Mouse (Mus musculus) neural tube, embryonic 14.5 days (tissue): ENCODE results near the gene Kdm2a. TPM values are rescaled to one million over a fixed set of nuclear protein-coding genes. Genes with fewer than 3 reads are reported as not detected.
A peak's percentile ranks its signal among the peaks of the same experiment; 100 is the strongest.

Experiments
- ATAC-seq: fragments of 200-750 bp; cut with Nextera tagmentation; 2 replicates; pipeline ENCODE4 v1.8.0; 2017; ENCODE audit warnings: low read depth, mild to moderate bottlenecking, moderate TSS enrichment, moderate library complexity
- H3K27ac ChIP-seq: fragments of 300-500 bp; sonication (generic); 2 replicates; pipeline ENCODE4 v1.5.1; 2014; ENCODE audit warnings: low read depth, mild to moderate bottlenecking, control low read depth, low read length, moderate library complexity, mixed read lengths
- H3K27me3 ChIP-seq: fragments of 300-500 bp; sonication (generic); 2 replicates; pipeline ENCODE4 v1.6.1; 2014; ENCODE audit warnings: low read length; ENCODE audit not compliant: control insufficient read depth, insufficient read depth
- H3K36me3 ChIP-seq: fragments of 300-500 bp; sonication (generic); 2 replicates; pipeline ENCODE4 v1.6.1; 2014; ENCODE audit warnings: low read length, mixed read lengths; ENCODE audit not compliant: control insufficient read depth, insufficient read depth
- H3K4me1 ChIP-seq: fragments of 300-500 bp; sonication (generic); 2 replicates; pipeline ENCODE4 v1.6.1; 2014; ENCODE audit warnings: low read length; ENCODE audit not compliant: control insufficient read depth, insufficient read depth
- H3K4me2 ChIP-seq: fragments of 300-500 bp; sonication (generic); 2 replicates; pipeline ENCODE4 v1.6.1; 2014; ENCODE audit warnings: mild to moderate bottlenecking, low read depth, low read length, control low read depth
- H3K4me3 ChIP-seq: fragments of 300-500 bp; sonication (generic); 2 replicates; pipeline ENCODE4 v1.5.1; 2014; ENCODE audit warnings: low read depth, low read length, control low read depth, mixed read lengths
- H3K9ac ChIP-seq: fragments of 300-500 bp; sonication (generic); replicated peaks from 2 replicates; pipeline ENCODE4 v1.6.1; 2014; ENCODE audit warnings: low read depth, mild to moderate bottlenecking, control low read depth, low read length, mixed read lengths
- H3K9me3 ChIP-seq: fragments of 300-500 bp; sonication (generic); 2 replicates; pipeline ENCODE4 v1.6.1; 2016; ENCODE audit warnings: low read length; ENCODE audit not compliant: control insufficient read depth
- WGBS: fragments of 180-500 bp; shearing (Covaris S2); extraction: QIAGEN DNeasy Blood & Tissue Kit; methylation state at CpG from one replicate; pipeline ENCODE4 v1.1.7; 2014; 5-methylcytosine and 5-hydroxymethylcytosine counted together
- polyA plus RNA-seq: library from polyadenylated mRNA; unstranded; fragments of >200 nt; fragmentation: Nextera tagmentation; extraction: Ambion mirVana; gene quantifications from 2 replicates; pipeline ENCODE4 v1.2.1, GENCODE M21; 2014

Kdm2a gene
- polyA plus RNA-seq, 1 experiment from 2014 or later, result 39.1 TPM

DNA sequence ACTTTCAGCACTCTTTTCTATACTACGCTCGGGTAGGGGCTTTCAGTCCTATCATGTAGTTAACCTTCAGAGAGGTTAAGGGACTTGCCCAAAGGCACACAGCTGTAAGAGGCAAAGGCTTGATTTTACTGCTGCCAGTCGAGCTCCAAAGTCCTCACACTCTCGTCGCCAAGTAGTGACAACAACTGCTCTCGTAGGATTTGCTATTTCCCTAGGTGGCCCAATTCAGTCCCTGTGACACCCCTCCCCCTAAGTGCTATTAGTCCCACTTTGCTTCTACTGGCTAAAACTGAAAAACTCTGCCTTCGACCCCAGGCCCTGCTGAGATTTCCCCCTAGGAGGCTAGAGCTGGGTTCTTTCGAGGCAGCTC lies 40.7 kb upstream of the Kdm2a start:
- no peak overlapping the region for H3K27ac ChIP-seq
- peak overlapping the region; percentile 42 for H3K4me3 ChIP-seq
- WGBS, result 6% methylated on average over 8 of the region's 8 CpGs
- H3K4me2 ChIP-seq, result peak overlapping the region; percentile 72
- peak overlapping the region; percentile 48; the same call in 1 of the 2 replicates for H3K9ac ChIP-seq
- H3K9me3 ChIP-seq, result no peaks in the 10 kb centered on the region
- H3K4me1 ChIP-seq, result peaks cover 4% of the 10 kb centered on the region; the same call in 1 of the 2 replicates
- no peaks in the 10 kb centered on the region for H3K36me3 ChIP-seq
- ATAC-seq, result no peak
- H3K27me3 ChIP-seq, result peaks cover 5% of the 10 kb centered on the region; the same call in 1 of the 2 replicates

DNA sequence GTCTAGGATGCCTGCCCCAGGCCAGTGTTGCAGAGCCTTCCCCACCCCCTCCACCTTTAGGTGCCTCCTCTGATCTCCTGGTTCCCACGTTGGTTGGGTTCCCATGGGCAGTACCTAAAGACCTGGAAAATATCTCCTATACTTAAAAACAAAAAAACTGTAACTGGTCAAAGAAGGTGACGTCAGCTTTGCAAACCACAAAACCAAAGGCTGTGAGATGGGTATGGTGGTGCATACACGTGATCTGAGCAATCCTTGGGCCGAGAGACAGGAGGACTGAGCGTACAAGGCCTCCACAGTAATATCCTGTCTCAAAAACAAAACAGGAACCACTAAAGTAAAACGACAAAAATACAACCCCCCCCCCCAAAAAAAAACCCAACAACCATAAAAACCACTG lies 39.8 kb upstream of the Kdm2a start:
- Histone ChIP-seq H3K4me3 (no peak overlapping the region), H3K27me3 (peaks cover 5% of the 10 kb centered on the region; the same call in 1 of the 2 replicates), H3K27ac (no peak overlapping the region), H3K36me3 (no peaks in the 10 kb centered on the region), H3K9me3 (no peaks in the 10 kb centered on the region), H3K9ac (no peak overlapping the region), H3K4me2 (no peak overlapping the region), H3K4me1 (peaks cover 4% of the 10 kb centered on the region; the same call in 1 of the 2 replicates)
- WGBS, result 75% methylated on average over 6 of the region's 6 CpGs
- ATAC-seq, result no peak

DNA sequence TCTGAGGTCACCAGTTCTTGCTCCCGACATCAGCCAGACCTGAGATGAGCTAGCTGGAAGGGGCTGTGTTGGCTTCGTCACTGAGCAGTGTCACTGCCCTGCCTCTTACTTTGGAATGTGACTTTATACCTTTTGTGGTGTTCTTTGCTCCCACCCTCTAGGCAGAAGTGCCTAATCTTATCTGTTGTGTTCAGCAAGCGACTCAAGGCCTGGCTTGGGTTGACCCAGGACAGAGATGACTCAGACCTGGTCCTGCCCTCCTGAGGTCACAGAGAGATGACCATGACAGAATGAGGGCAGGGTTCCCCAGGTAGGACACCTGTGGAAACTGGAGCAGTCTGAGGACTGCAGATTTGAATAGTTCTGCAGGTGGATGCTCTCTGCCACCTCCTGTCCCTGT lies 38.2 kb upstream of the Kdm2a start:
- WGBS, result 89% methylated on average over 3 of the region's 3 CpGs
- H3K27ac ChIP-seq, result no peak overlapping the region
- no peak overlapping the region for H3K9ac ChIP-seq
- peaks cover 4% of the 10 kb centered on the region; the same call in 1 of the 2 replicates for H3K4me1 ChIP-seq
- peaks cover 5% of the 10 kb centered on the region; the same call in 1 of the 2 replicates for H3K27me3 ChIP-seq
- ATAC-seq, result no peak
- H3K36me3 ChIP-seq, result no peaks in the 10 kb centered on the region
- no peak overlapping the region for H3K4me2 ChIP-seq
- H3K4me3 ChIP-seq, result no peak overlapping the region
- H3K9me3 ChIP-seq, result no peaks in the 10 kb centered on the region

DNA sequence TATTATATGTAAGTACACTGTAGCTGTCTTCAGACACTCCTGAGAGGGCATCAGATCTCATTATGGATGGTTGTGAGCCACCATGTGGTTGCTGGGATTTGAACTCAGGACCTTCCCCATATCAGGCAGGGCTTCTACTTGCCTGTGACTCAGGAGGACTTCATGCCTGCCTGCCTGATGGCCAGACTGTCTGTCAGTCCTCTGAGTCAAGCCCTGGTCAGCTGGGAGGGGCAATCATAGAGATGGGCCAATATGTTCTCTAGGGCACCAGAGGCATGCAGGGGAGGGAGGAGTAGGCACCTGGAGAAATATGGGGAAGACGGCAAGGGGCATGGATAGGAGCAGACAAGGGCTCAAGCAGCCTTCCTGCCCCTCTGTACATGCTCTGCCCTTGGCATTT lies 36.9 kb upstream of the Kdm2a start:
- Histone ChIP-seq H3K9ac (no peak overlapping the region), H3K27me3 (peaks cover 5% of the 10 kb centered on the region; the same call in 1 of the 2 replicates), H3K27ac (no peak overlapping the region), H3K4me2 (no peak overlapping the region), H3K36me3 (no peaks in the 10 kb centered on the region), H3K9me3 (no peaks in the 10 kb centered on the region), H3K4me1 (peaks cover 4% of the 10 kb centered on the region; the same call in 1 of the 2 replicates), H3K4me3 (no peak overlapping the region)
- no peak for ATAC-seq
- 94% methylated on average over 1 of the region's 1 CpGs for WGBS

DNA sequence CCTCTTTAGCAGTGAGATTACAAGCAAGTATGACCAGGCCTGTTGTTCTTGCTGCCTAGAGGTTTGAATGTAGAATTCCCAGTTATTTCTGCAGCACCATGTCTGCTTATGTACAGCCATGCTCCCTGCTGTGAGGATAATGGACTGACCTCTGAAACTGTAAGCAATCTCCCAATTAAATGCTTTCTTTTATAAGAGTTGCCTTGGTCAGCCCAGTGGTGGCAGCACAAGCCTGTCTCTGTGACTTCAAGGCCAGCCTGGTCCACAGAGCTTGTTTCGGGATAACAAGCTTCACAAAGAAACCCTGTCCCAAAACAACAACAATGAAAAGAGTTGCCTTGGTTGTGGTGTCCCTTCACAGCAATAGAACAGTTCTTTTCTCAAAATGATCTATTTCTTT lies 35.7 kb upstream of the Kdm2a start:
- ATAC-seq, result no peak
- Histone ChIP-seq H3K9me3 (no peaks in the 10 kb centered on the region), H3K4me3 (no peak overlapping the region), H3K27me3 (0 out of 2 replicates have a peak, but pooled peaks cover 3% of the 10 kb centered on the region), H3K27ac (no peak overlapping the region), H3K9ac (no peak overlapping the region), H3K36me3 (no peaks in the 10 kb centered on the region), H3K4me2 (no peak overlapping the region), H3K4me1 (no peaks in the 10 kb centered on the region)
- WGBS, result 88% methylated on average over 1 of the region's 1 CpGs

DNA sequence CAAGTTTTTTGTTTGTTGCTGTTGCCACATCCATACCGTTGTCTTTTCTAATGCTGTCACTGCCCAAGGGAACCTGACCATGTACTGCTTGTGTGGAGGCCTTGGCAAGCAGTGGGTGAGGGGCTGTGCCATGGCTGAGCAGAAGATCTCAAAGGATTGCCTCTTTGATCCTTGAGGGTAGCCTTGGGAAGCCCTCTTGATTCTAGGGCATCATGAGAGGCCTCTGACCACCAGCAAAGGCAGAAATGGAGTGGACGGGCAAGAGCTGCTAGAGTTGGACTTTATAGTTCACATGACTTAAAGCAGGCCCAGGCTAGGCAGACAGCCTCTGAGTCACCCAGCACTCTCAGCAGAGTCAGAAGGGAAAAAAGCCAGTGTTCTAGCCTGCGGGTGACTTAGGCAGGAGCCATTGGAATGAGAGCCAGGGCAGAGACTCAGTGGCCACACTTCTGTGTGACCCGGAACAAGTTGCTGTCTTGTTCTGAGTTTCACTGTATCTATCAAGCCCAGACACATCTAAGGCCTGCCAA lies 32.1 kb upstream of the Kdm2a start:
- Histone ChIP-seq H3K9ac (no peak overlapping the region), H3K27ac (no peak overlapping the region), H3K9me3 (no peaks in the 10 kb centered on the region), H3K4me2 (no peak overlapping the region), H3K4me1 (no peaks in the 10 kb centered on the region), H3K4me3 (no peak overlapping the region), H3K27me3 (no peaks in the 10 kb centered on the region), H3K36me3 (no peaks in the 10 kb centered on the region)
- no peak for ATAC-seq
- 89% methylated on average over 4 of the region's 4 CpGs for WGBS

DNA sequence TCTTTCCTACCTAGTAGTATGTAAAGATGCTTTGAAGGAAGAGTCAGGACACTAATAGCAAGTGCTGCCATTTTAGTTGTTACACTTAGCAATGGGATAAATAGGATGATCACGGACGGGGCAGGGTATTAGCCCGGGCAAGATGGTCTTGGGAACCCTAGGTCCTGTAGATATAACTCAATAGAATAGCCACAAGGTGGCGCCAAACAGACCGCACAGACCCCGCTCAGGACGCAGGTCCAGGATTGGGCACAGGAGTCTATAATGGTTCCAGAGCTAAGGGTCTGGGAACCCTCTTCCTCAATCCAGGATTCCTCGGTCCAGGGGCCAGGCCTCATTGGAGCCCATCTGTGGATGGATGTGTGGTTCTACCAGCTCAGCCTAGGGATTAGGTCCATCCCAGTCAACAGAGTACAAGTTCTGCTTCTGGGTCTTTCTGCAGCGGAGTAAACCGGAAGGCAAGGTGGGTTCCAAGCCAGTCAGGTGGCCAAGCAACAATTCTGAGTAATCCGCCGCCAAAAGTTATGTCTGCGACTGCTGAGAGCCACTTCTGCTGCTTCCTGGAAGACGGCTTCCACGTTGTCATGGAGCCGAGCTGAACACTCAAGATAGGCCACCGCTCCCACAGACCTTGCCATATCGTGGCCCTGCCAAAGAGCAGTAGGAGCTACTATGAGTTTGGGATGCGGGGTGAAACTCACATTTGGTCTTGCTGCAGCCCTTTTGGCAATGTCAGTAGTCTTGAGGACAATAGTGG lies 27.7 kb upstream of the Kdm2a start:
- H3K36me3 ChIP-seq, result no peaks in the 10 kb centered on the region

DNA sequence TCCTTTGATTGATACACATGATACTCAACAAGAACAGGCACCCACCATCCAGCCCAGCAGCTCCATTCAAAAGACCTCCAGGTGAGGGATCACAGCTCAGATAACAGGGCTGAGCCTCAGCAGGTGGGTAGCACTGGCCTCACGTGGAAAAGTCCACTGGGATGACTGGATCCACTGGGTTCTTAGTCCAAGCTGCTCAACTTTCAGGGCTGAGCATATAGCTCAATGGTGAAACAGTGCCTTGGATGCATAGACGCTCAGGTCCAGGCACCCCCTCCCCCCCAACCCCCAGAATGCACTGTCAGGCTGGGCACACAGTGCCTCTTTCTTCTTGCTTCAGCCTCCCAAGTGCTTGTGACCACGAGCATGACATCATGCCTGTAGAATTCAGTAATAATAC lies 24.9 kb upstream of the Kdm2a start:
- 79% methylated on average over 3 of the region's 3 CpGs for WGBS
- Histone ChIP-seq H3K9me3 (no peaks in the 10 kb centered on the region), H3K27me3 (no peaks in the 10 kb centered on the region)

More for the DNA sequence above, 27.7 kb upstream of the Kdm2a start:
- WGBS, result 75% methylated on average over 19 of the region's 19 CpGs
- Histone ChIP-seq H3K4me1 (no peaks in the 10 kb centered on the region), H3K9ac (no peak overlapping the region), H3K4me2 (no peak overlapping the region), H3K9me3 (no peaks in the 10 kb centered on the region), H3K4me3 (no peak overlapping the region), H3K27me3 (no peaks in the 10 kb centered on the region), H3K27ac (no peak overlapping the region)
- no peak for ATAC-seq

DNA sequence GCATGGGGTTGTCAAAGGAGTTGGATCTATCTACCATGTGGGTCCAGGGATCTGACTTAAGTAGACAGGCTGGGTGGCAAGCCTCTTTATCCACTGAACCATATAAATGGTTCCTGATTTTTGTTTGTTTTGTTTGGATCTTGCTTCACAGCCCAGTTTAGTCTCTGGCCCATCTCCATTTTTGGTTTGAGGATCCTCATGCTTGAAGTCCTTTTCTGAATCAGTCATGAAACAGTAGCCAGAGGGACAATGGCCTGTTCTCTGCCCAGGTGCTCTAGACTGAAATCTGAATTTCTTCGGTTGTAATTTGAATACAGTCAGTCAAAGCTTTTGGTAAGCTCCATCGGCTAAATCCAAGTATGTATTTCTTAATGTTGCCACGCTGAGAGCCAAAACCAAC lies 24.5 kb upstream of the Kdm2a start:
- Histone ChIP-seq H3K27me3 (no peaks in the 10 kb centered on the region), H3K4me3 (no peak overlapping the region), H3K27ac (no peak overlapping the region), H3K4me2 (no peak overlapping the region), H3K9me3 (no peaks in the 10 kb centered on the region), H3K4me1 (no peaks in the 10 kb centered on the region), H3K36me3 (no peaks in the 10 kb centered on the region), H3K9ac (no peak overlapping the region)
- ATAC-seq, result no peak
- 98% methylated on average over 3 of the region's 3 CpGs for WGBS

More for the DNA sequence above, 24.9 kb upstream of the Kdm2a start:
- Histone ChIP-seq H3K4me3 (no peak overlapping the region), H3K27ac (no peak overlapping the region), H3K4me1 (no peaks in the 10 kb centered on the region), H3K9ac (no peak overlapping the region), H3K4me2 (no peak overlapping the region), H3K36me3 (no peaks in the 10 kb centered on the region)
- no peak for ATAC-seq
